Mouse (Mus musculus) testis, adult 2 months (tissue): ENCODE data around the gene Prcp. TPM values are rescaled to one million over a fixed set of nuclear protein-coding genes. Genes with fewer than 3 reads are reported as not detected.
"Not testable (repeated sequence)": the region's sequence is repeated elsewhere in the genome, so short reads cannot be mapped to it uniquely, and the experiment has no call there.

Experiments used
- H3K27ac ChIP-seq: fragments of 200-500 bp; 2 replicates; pipeline ENCODE4 v1.5.1; 2012; ENCODE audit warnings: low read depth, low read length; ENCODE audit not compliant: control insufficient read depth, insufficient read depth
- H3K27me3 ChIP-seq: fragments of 200-500 bp; 2 replicates; pipeline ENCODE4 v1.6.1; 2012; ENCODE audit warnings: mild to moderate bottlenecking, low read length, moderate library complexity; ENCODE audit not compliant: control insufficient read depth, insufficient read depth
- H3K36me3 ChIP-seq: fragments of 200-500 bp; 2 replicates; pipeline ENCODE4 v1.6.1; 2012; ENCODE audit warnings: mild to moderate bottlenecking, low read length; ENCODE audit not compliant: control insufficient read depth, insufficient read depth
- H3K4me1 ChIP-seq: fragments of 200-500 bp; 2 replicates; pipeline ENCODE4 v1.6.1; 2012; ENCODE audit warnings: low read length; ENCODE audit not compliant: control insufficient read depth, insufficient read depth
- H3K4me3 ChIP-seq: fragments of 200-500 bp; 2 replicates; pipeline ENCODE4 v1.5.1; 2012; ENCODE audit warnings: low read depth, mild to moderate bottlenecking, low read length, moderate library complexity, mixed read lengths; ENCODE audit not compliant: control insufficient read depth
- CTCF ChIP-seq: fragments of 200-500 bp; IDR thresholded peaks from 2 replicates; pipeline ENCODE4 v1.5.1; 2012; ENCODE audit warnings: low read depth, mild to moderate bottlenecking, inconsistent platforms, low read length, moderate library complexity; ENCODE audit not compliant: control insufficient read depth, insufficient read depth, insufficient replicate concordance
- POLR2A ChIP-seq: fragments of 200-500 bp; IDR thresholded peaks from 2 replicates; pipeline ENCODE4 v1.6.1; 2012; ENCODE audit warnings: low read depth, mild to moderate bottlenecking, inconsistent platforms, low read length, moderate library complexity; ENCODE audit not compliant: control insufficient read depth
- polyA plus RNA-seq: library from polyadenylated mRNA; depleted of rRNA; stranded (reverse); fragments of >200 nt; gene quantifications from 2 replicates; pipeline ENCODE4 v1.2.3, GENCODE M21; 2012; rRNA removed

The Prcp gene
- polyA plus RNA-seq, 1 experiment = 28.5 TPM

GRCm38 (mm10) chr7:92967381-92968127 is 93.3 kb downstream of the Prcp start:
- Histone ChIP-seq H3K27me3 (no peaks in the 10 kb centered on the region), H3K27ac (no peak overlapping the region), H3K4me1 (no peaks in the 10 kb centered on the region), H3K36me3 (no peaks in the 10 kb centered on the region), H3K4me3 (no peak overlapping the region)
- TF ChIP-seq CTCF (no peak), POLR2A (no peak)

- no peaks in the 10 kb centered on the region for H3K27me3 ChIP-seq
- TF ChIP-seq POLR2A = no peak
- TF ChIP-seq CTCF = no peak
- no peaks in the 10 kb centered on the region for H3K36me3 ChIP-seq
- H3K27ac ChIP-seq = no peak overlapping the region
- no peaks in the 10 kb centered on the region for H3K4me1 ChIP-seq
- no peak overlapping the region for H3K4me3 ChIP-seq
Measured at GRCm38 (mm10) chr7:92977429-92977828, 103.2 kb downstream of the Prcp start.

GRCm38 (mm10) chr7:92978225-92978624 is 104.0 kb downstream of the Prcp start:
- no peak overlapping the region for H3K27ac ChIP-seq

GRCm38 (mm10) chr7:92978720-92979119 is 104.5 kb downstream of the Prcp start:
- H3K27me3 ChIP-seq, H3K4me3 ChIP-seq, H3K27ac ChIP-seq, H3K36me3 ChIP-seq, H3K4me1 ChIP-seq: not testable (repeated sequence)

More at GRCm38 (mm10) chr7:92978225-92978624, 104.0 kb downstream of the Prcp start:
- no peak for TF ChIP-seq POLR2A
- no peak for TF ChIP-seq CTCF
- Histone ChIP-seq H3K4me1 (no peaks in the 10 kb centered on the region), H3K27me3 (no peaks in the 10 kb centered on the region), H3K4me3 (no peak overlapping the region), H3K36me3 (no peaks in the 10 kb centered on the region)

GRCm38 (mm10) chr7:92980741-92981140 is 106.5 kb downstream of the Prcp start:
- H3K36me3 ChIP-seq = no peaks in the 10 kb centered on the region
- no peaks in the 10 kb centered on the region for H3K4me1 ChIP-seq
- no peak overlapping the region for H3K27ac ChIP-seq
- no peaks in the 10 kb centered on the region for H3K27me3 ChIP-seq
- TF ChIP-seq CTCF (no peak), POLR2A (no peak)
- H3K4me3 ChIP-seq = no peak overlapping the region

GRCm38 (mm10) chr7:92981864-92982263 is 107.6 kb downstream of the Prcp start:
- Histone ChIP-seq H3K27me3 (no peaks in the 10 kb centered on the region), H3K4me1 (no peaks in the 10 kb centered on the region), H3K4me3 (no peak overlapping the region), H3K27ac (no peak overlapping the region), H3K36me3 (no peaks in the 10 kb centered on the region)
- no peak for TF ChIP-seq CTCF
- no peak for TF ChIP-seq POLR2A

Other genes starting within 250 kb of the Prcp start
- 125 and 140 TPM in 2 replicates for gene Ankrd42, start 237.3 kb upstream of the Prcp start, polyA plus RNA-seq
- gene Pcf11, start 204.5 kb upstream of the Prcp start, polyA plus RNA-seq = 40.4 and 43.8 TPM in 2 replicates
- gene Rab30, start 132.9 kb upstream of the Prcp start, polyA plus RNA-seq = 0.63 and 1.3 TPM in 2 replicates
- 10.8 and 16.3 TPM in 2 replicates for gene Ddias, start 223 bp upstream of the Prcp start, polyA plus RNA-seq
- 0.31 and 0.32 TPM in 2 replicates for gene Fam181b, start 205.4 kb downstream of the Prcp start, polyA plus RNA-seq